Mouse (Mus musculus): Measurements from ENCODE around the gene Noxa1. TPM values are rescaled to one million over a fixed set of nuclear protein-coding genes. Genes with fewer than 3 reads are reported as not detected.

Gene Noxa1
- 4.0 and 4.4 TPM in 2 replicates for polyA plus RNA-seq (2015; fragmentation: Nextera tagmentation; extraction: Ambion mirVana)

GRCm38 (mm10) chr2:25095109-25095850 lies at the start of gene Noxa1:
TSS of gene Noxa1 (minus strand) at chr2:25095149.
- Histone ChIP-seq H3K4me2 (replicated peaks; ENCODE audit: low read depth) (peak within 1 kb of the TSS; percentile 46), H3K4me3 (ENCODE audit: low read depth, low read length) (peak within 1 kb of the TSS; percentile 2; the same call in 1 of the 2 replicates), H3K36me3 (ENCODE audit: control insufficient read depth, insufficient read depth, low read length) (no peaks in the 10 kb centered on the region), H3K4me1 (replicated peaks; ENCODE audit: control insufficient read depth, insufficient read depth) (no peaks in the 10 kb centered on the region), H3K27me3 (ENCODE audit: control insufficient read depth, insufficient read depth, low read length) (no peaks in the 10 kb centered on the region), H3K9me3 (ENCODE audit: control insufficient read depth, low read length) (no peaks in the 10 kb centered on the region), H3K9ac (ENCODE audit: low read length) (peak within 1 kb of the TSS; percentile 23; the same call in 1 of the 2 replicates), H3K27ac (replicated peaks) (0 out of 2 replicates have a peak within 1 kb of the TSS, but pooled peaks have one; percentile 25)
- peak; percentile 78 for ATAC-seq (ENCODE audit: low FRiP score, low TSS enrichment)
- WGBS = 42% methylated on average over 28 of the region's 28 CpGs
- no peak for TF ChIP-seq EP300 (optimal IDR thresholded peaks at IDR 0.05)
- TF ChIP-seq CTCF (IDR thresholded peaks at IDR 0.05; ENCODE audit: low read depth) = peak; percentile 54
- DNase-seq (ENCODE audit: low spot score) = peak; percentile 67

GRCm38 (mm10) chr2:25141921-25142320 lies 47.0 kb upstream of the Noxa1 start:
- Histone ChIP-seq H3K9me3 (ENCODE audit: control insufficient read depth, low read length) (no peaks in the 10 kb centered on the region), H3K27ac (replicated peaks) (no peak overlapping the region), H3K9ac (ENCODE audit: low read length) (no peak overlapping the region), H3K36me3 (ENCODE audit: control insufficient read depth, insufficient read depth, low read length) (no peaks in the 10 kb centered on the region), H3K4me2 (replicated peaks; ENCODE audit: low read depth) (no peak overlapping the region), H3K4me3 (ENCODE audit: low read depth, low read length) (no peak overlapping the region), H3K4me1 (replicated peaks; ENCODE audit: control insufficient read depth, insufficient read depth) (no peaks in the 10 kb centered on the region), H3K27me3 (ENCODE audit: control insufficient read depth, insufficient read depth, low read length) (no peaks in the 10 kb centered on the region)
- WGBS = 65% methylated on average over 5 of the region's 5 CpGs
- no peak for DNase-seq (ENCODE audit: low spot score)
- TF ChIP-seq EP300 (optimal IDR thresholded peaks at IDR 0.05) = no peak
- no peak for ATAC-seq (ENCODE audit: low FRiP score, low TSS enrichment)

GRCm38 (mm10) chr2:25141185-25141584 lies 46.2 kb upstream of the Noxa1 start:
- Histone ChIP-seq H3K9me3 (ENCODE audit: control insufficient read depth, low read length) (no peaks in the 10 kb centered on the region), H3K27me3 (ENCODE audit: control insufficient read depth, insufficient read depth, low read length) (no peaks in the 10 kb centered on the region), H3K4me3 (ENCODE audit: low read depth, low read length) (no peak overlapping the region), H3K4me2 (replicated peaks; ENCODE audit: low read depth) (no peak overlapping the region), H3K4me1 (replicated peaks; ENCODE audit: control insufficient read depth, insufficient read depth) (no peaks in the 10 kb centered on the region), H3K36me3 (ENCODE audit: control insufficient read depth, insufficient read depth, low read length) (no peaks in the 10 kb centered on the region), H3K9ac (ENCODE audit: low read length) (no peak overlapping the region), H3K27ac (replicated peaks) (no peak overlapping the region)
- 57% methylated on average over 4 of the region's 4 CpGs for WGBS
- ATAC-seq (ENCODE audit: low FRiP score, low TSS enrichment) (no peak), DNase-seq (ENCODE audit: low spot score) (no peak)
- TF ChIP-seq CTCF (IDR thresholded peaks at IDR 0.05; ENCODE audit: low read depth) (peak; percentile 56), EP300 (optimal IDR thresholded peaks at IDR 0.05) (no peak)

- H3K9me3 ChIP-seq (ENCODE audit: control insufficient read depth, low read length) = no peaks in the 10 kb centered on the region
- H3K4me2 ChIP-seq (replicated peaks; ENCODE audit: low read depth) = no peak overlapping the region
- no peaks in the 10 kb centered on the region for H3K27me3 ChIP-seq (ENCODE audit: control insufficient read depth, insufficient read depth, low read length)
- no peak overlapping the region for H3K27ac ChIP-seq (replicated peaks)
- no peaks in the 10 kb centered on the region for H3K36me3 ChIP-seq (ENCODE audit: control insufficient read depth, insufficient read depth, low read length)
- no peaks in the 10 kb centered on the region for H3K4me1 ChIP-seq (replicated peaks; ENCODE audit: control insufficient read depth, insufficient read depth)
- TF ChIP-seq CTCF (IDR thresholded peaks at IDR 0.05; ENCODE audit: low read depth) (no peak), EP300 (optimal IDR thresholded peaks at IDR 0.05) (no peak)
- H3K9ac ChIP-seq (ENCODE audit: low read length) = no peak overlapping the region
- no peak for ATAC-seq (ENCODE audit: low FRiP score, low TSS enrichment)
- 60% methylated on average over 6 of the region's 6 CpGs for WGBS
- no peak for DNase-seq (ENCODE audit: low spot score)
- H3K4me3 ChIP-seq (ENCODE audit: low read depth, low read length) = no peak overlapping the region
These were observed 42.9 kb upstream of the Noxa1 start for GRCm38 (mm10) chr2:25137832-25138231.

GRCm38 (mm10) chr2:25131601-25132000 lies 36.7 kb upstream of the Noxa1 start:
- ATAC-seq (ENCODE audit: low FRiP score, low TSS enrichment) (no peak), DNase-seq (ENCODE audit: low spot score) (no peak)
- H3K4me2 ChIP-seq (replicated peaks; ENCODE audit: low read depth) = no peak overlapping the region
- no peaks in the 10 kb centered on the region for H3K27me3 ChIP-seq (ENCODE audit: control insufficient read depth, insufficient read depth, low read length)
- no peak overlapping the region for H3K4me3 ChIP-seq (ENCODE audit: low read depth, low read length)
- no peak overlapping the region for H3K27ac ChIP-seq (replicated peaks)
- no peaks in the 10 kb centered on the region for H3K9me3 ChIP-seq (ENCODE audit: control insufficient read depth, low read length)
- no peak for TF ChIP-seq CTCF (IDR thresholded peaks at IDR 0.05; ENCODE audit: low read depth)
- TF ChIP-seq EP300 (optimal IDR thresholded peaks at IDR 0.05) = no peak
- no peaks in the 10 kb centered on the region for H3K36me3 ChIP-seq (ENCODE audit: control insufficient read depth, insufficient read depth, low read length)
- H3K9ac ChIP-seq (ENCODE audit: low read length) = no peak overlapping the region
- WGBS = 82% methylated on average over 9 of the region's 9 CpGs
- no peaks in the 10 kb centered on the region; the same call in 1 of the 2 replicates for H3K4me1 ChIP-seq (replicated peaks; ENCODE audit: control insufficient read depth, insufficient read depth)

GRCm38 (mm10) chr2:25128072-25128471 lies 33.1 kb upstream of the Noxa1 start:
- no peaks in the 10 kb centered on the region for H3K9me3 ChIP-seq (ENCODE audit: control insufficient read depth, low read length)
- ATAC-seq (ENCODE audit: low FRiP score, low TSS enrichment) = no peak
- H3K4me1 ChIP-seq (replicated peaks; ENCODE audit: control insufficient read depth, insufficient read depth) = no peaks in the 10 kb centered on the region; the same call in 1 of the 2 replicates
- no peak for DNase-seq (ENCODE audit: low spot score)
- WGBS = 51% methylated on average over 11 of the region's 11 CpGs
- H3K4me2 ChIP-seq (replicated peaks; ENCODE audit: low read depth) = no peak overlapping the region
- H3K4me3 ChIP-seq (ENCODE audit: low read depth, low read length) = no peak overlapping the region
- no peaks in the 10 kb centered on the region for H3K36me3 ChIP-seq (ENCODE audit: control insufficient read depth, insufficient read depth, low read length)
- TF ChIP-seq CTCF (IDR thresholded peaks at IDR 0.05; ENCODE audit: low read depth) (no peak), EP300 (optimal IDR thresholded peaks at IDR 0.05) (no peak)
- H3K27ac ChIP-seq (replicated peaks) = no peak overlapping the region
- H3K27me3 ChIP-seq (ENCODE audit: control insufficient read depth, insufficient read depth, low read length) = no peaks in the 10 kb centered on the region
- H3K9ac ChIP-seq (ENCODE audit: low read length) = no peak overlapping the region

All from stomach, postnatal 0 days (tissue).